Mouse (Mus musculus): Measurements from ENCODE around the gene Actrt2. TPM values are rescaled to one million over a fixed set of nuclear protein-coding genes. Genes with fewer than 3 reads are reported as not detected.
A peak's percentile ranks its signal among the peaks of the same experiment; 100 is the strongest.

Gene Actrt2
- polyA plus RNA-seq, 1 experiment from 2014 or later, result not detected

- WGBS, result 77% methylated on average over 6 of the region's 6 CpGs
- no peak overlapping the region for H3K27ac ChIP-seq (replicated peaks in 1 of 2; ENCODE audit: control insufficient read depth in 1 of 2, insufficient read depth in 1 of 2, low read depth in 2 of 2, low read length in 2 of 2)
- no peak for ATAC-seq (ENCODE audit: insufficient number of reproducible peaks, insufficient read depth, low FRiP score, low read depth)
- no peak overlapping the region for H3K4me3 ChIP-seq (ENCODE audit: control insufficient read depth in 1 of 2, insufficient read depth in 1 of 2, low read depth in 1 of 2, low read length in 2 of 2)
- no peaks in the 10 kb centered on the region for H3K36me3 ChIP-seq (ENCODE audit: control insufficient read depth, insufficient read depth, low read length)
- H3K27me3 ChIP-seq (ENCODE audit: control insufficient read depth, insufficient read depth, low read length), result peaks cover 3% of the 10 kb centered on the region; the same call in 1 of the 2 replicates
- no peaks in the 10 kb centered on the region for H3K9me3 ChIP-seq (ENCODE audit: control insufficient read depth, low read length)
- no peak overlapping the region for H3K9ac ChIP-seq (ENCODE audit: low read length)
- peaks cover 11 to 14% of the 10 kb centered on the region in 2 experiments for H3K4me1 ChIP-seq (ENCODE audit: control insufficient read depth in 2 of 2, insufficient read depth in 2 of 2, low read length in 2 of 2)
- H3K4me2 ChIP-seq (ENCODE audit: low read length), result no peak overlapping the region
Observed at GRCm38 (mm10) chr4:154705056-154705455, 37.4 kb upstream of the Actrt2 start.

GRCm38 (mm10) chr4:154704591-154704990, 36.9 kb upstream of the Actrt2 start:
- 80% methylated on average over 7 of the region's 7 CpGs for WGBS
- no peak overlapping the region for H3K4me3 ChIP-seq (ENCODE audit: control insufficient read depth in 1 of 2, insufficient read depth in 1 of 2, low read depth in 1 of 2, low read length in 2 of 2)
- no peak overlapping the region for H3K27ac ChIP-seq (replicated peaks in 1 of 2; ENCODE audit: control insufficient read depth in 1 of 2, insufficient read depth in 1 of 2, low read depth in 2 of 2, low read length in 2 of 2)
- no peaks in the 10 kb centered on the region for H3K36me3 ChIP-seq (ENCODE audit: control insufficient read depth, insufficient read depth, low read length)
- H3K27me3 ChIP-seq (ENCODE audit: control insufficient read depth, insufficient read depth, low read length), result peaks cover 3% of the 10 kb centered on the region; the same call in 1 of the 2 replicates
- H3K9me3 ChIP-seq (ENCODE audit: control insufficient read depth, low read length), result no peaks in the 10 kb centered on the region
- H3K4me2 ChIP-seq (ENCODE audit: low read length), result no peak overlapping the region
- no peak for ATAC-seq (ENCODE audit: insufficient number of reproducible peaks, insufficient read depth, low FRiP score, low read depth)
- no peak overlapping the region for H3K9ac ChIP-seq (ENCODE audit: low read length)
- H3K4me1 ChIP-seq (ENCODE audit: control insufficient read depth in 2 of 2, insufficient read depth in 2 of 2, low read length in 2 of 2), result peaks cover 14 to 19% of the 10 kb centered on the region in 2 experiments

GRCm38 (mm10) chr4:154703426-154704070, 35.9 kb upstream of the Actrt2 start:
- Histone ChIP-seq H3K4me1 (ENCODE audit: control insufficient read depth in 2 of 2, insufficient read depth in 2 of 2, low read length in 2 of 2) (peaks cover 18 to 26% of the 10 kb centered on the region in 2 experiments), H3K4me2 (ENCODE audit: low read length) (no peak overlapping the region), H3K9me3 (ENCODE audit: control insufficient read depth, low read length) (no peaks in the 10 kb centered on the region), H3K36me3 (ENCODE audit: control insufficient read depth, insufficient read depth, low read length) (no peaks in the 10 kb centered on the region), H3K4me3 (ENCODE audit: control insufficient read depth in 1 of 2, insufficient read depth in 1 of 2, low read depth in 1 of 2, low read length in 2 of 2) (no peak overlapping the region), H3K27ac (replicated peaks in 1 of 2; ENCODE audit: control insufficient read depth in 1 of 2, insufficient read depth in 1 of 2, low read depth in 2 of 2, low read length in 2 of 2) (no peak overlapping the region), H3K9ac (ENCODE audit: low read length) (no peak overlapping the region), H3K27me3 (ENCODE audit: control insufficient read depth, insufficient read depth, low read length) (peaks cover 3% of the 10 kb centered on the region; the same call in 1 of the 2 replicates)
- 69% methylated on average over 7 of the region's 7 CpGs for WGBS
- ATAC-seq (ENCODE audit: insufficient number of reproducible peaks, insufficient read depth, low FRiP score, low read depth), result no peak

GRCm38 (mm10) chr4:154702931-154703330, 35.3 kb upstream of the Actrt2 start:
- peaks cover 18 to 26% of the 10 kb centered on the region in 2 experiments for H3K4me1 ChIP-seq (ENCODE audit: control insufficient read depth in 2 of 2, insufficient read depth in 2 of 2, low read length in 2 of 2)
- no peaks in the 10 kb centered on the region for H3K9me3 ChIP-seq (ENCODE audit: control insufficient read depth, low read length)
- H3K27ac ChIP-seq (replicated peaks in 1 of 2; ENCODE audit: control insufficient read depth in 1 of 2, insufficient read depth in 1 of 2, low read depth in 2 of 2, low read length in 2 of 2), result no peak overlapping the region
- H3K4me3 ChIP-seq (ENCODE audit: control insufficient read depth in 1 of 2, insufficient read depth in 1 of 2, low read depth in 1 of 2, low read length in 2 of 2), result no peak overlapping the region
- H3K27me3 ChIP-seq (ENCODE audit: control insufficient read depth, insufficient read depth, low read length), result peaks cover 3% of the 10 kb centered on the region; the same call in 1 of the 2 replicates
- WGBS, result 91% methylated on average over 7 of the region's 7 CpGs
- no peak overlapping the region for H3K9ac ChIP-seq (ENCODE audit: low read length)
- ATAC-seq (ENCODE audit: insufficient number of reproducible peaks, insufficient read depth, low FRiP score, low read depth), result no peak
- no peaks in the 10 kb centered on the region for H3K36me3 ChIP-seq (ENCODE audit: control insufficient read depth, insufficient read depth, low read length)
- H3K4me2 ChIP-seq (ENCODE audit: low read length), result no peak overlapping the region

GRCm38 (mm10) chr4:154702186-154702585, 34.5 kb upstream of the Actrt2 start:
- Histone ChIP-seq H3K9me3 (ENCODE audit: control insufficient read depth, low read length) (no peaks in the 10 kb centered on the region), H3K27ac (replicated peaks in 1 of 2; ENCODE audit: control insufficient read depth in 1 of 2, insufficient read depth in 1 of 2, low read depth in 2 of 2, low read length in 2 of 2) (no peak overlapping the region), H3K4me3 (ENCODE audit: control insufficient read depth in 1 of 2, insufficient read depth in 1 of 2, low read depth in 1 of 2, low read length in 2 of 2) (no peak overlapping the region), H3K4me2 (ENCODE audit: low read length) (no peak overlapping the region), H3K4me1 (ENCODE audit: control insufficient read depth in 2 of 2, insufficient read depth in 2 of 2, low read length in 2 of 2) (peaks cover 20 to 27% of the 10 kb centered on the region in 2 experiments), H3K27me3 (ENCODE audit: control insufficient read depth, insufficient read depth, low read length) (peaks cover 3% of the 10 kb centered on the region; the same call in 1 of the 2 replicates), H3K9ac (ENCODE audit: low read length) (no peak overlapping the region), H3K36me3 (ENCODE audit: control insufficient read depth, insufficient read depth, low read length) (no peaks in the 10 kb centered on the region)
- WGBS, result 77% methylated on average over 6 of the region's 6 CpGs
- ATAC-seq (ENCODE audit: insufficient number of reproducible peaks, insufficient read depth, low FRiP score, low read depth), result no peak

GRCm38 (mm10) chr4:154700921-154701412, 33.3 kb upstream of the Actrt2 start:
- peaks cover 25 to 36% of the 10 kb centered on the region in 2 experiments for H3K4me1 ChIP-seq (ENCODE audit: control insufficient read depth in 2 of 2, insufficient read depth in 2 of 2, low read length in 2 of 2)
- peak overlapping the region; percentile 28; the same call in 1 of the 2 replicates for H3K9ac ChIP-seq (ENCODE audit: low read length)
- WGBS, result 52% methylated on average over 13 of the region's 13 CpGs
- peak overlapping the region; percentile 1 to 55 for H3K27ac ChIP-seq (replicated peaks in 1 of 2; ENCODE audit: control insufficient read depth in 1 of 2, insufficient read depth in 1 of 2, low read depth in 2 of 2, low read length in 2 of 2)
- no peaks in the 10 kb centered on the region for H3K36me3 ChIP-seq (ENCODE audit: control insufficient read depth, insufficient read depth, low read length)
- peak overlapping the region; percentile 32 for H3K4me2 ChIP-seq (ENCODE audit: low read length)
- H3K9me3 ChIP-seq (ENCODE audit: control insufficient read depth, low read length), result no peaks in the 10 kb centered on the region
- no peak; the same call in 1 of the 2 replicates for ATAC-seq (ENCODE audit: insufficient number of reproducible peaks, insufficient read depth, low FRiP score, low read depth)
- H3K27me3 ChIP-seq (ENCODE audit: control insufficient read depth, insufficient read depth, low read length), result peaks cover 3% of the 10 kb centered on the region; the same call in 1 of the 2 replicates
- no peak overlapping the region for H3K4me3 ChIP-seq (ENCODE audit: control insufficient read depth in 1 of 2, insufficient read depth in 1 of 2, low read depth in 1 of 2, low read length in 2 of 2)

- WGBS, result 88% methylated on average over 6 of the region's 6 CpGs
- Histone ChIP-seq H3K4me2 (ENCODE audit: low read length) (no peak overlapping the region), H3K27me3 (ENCODE audit: control insufficient read depth, insufficient read depth, low read length) (peaks cover 3% of the 10 kb centered on the region; the same call in 1 of the 2 replicates), H3K4me1 (ENCODE audit: control insufficient read depth in 2 of 2, insufficient read depth in 2 of 2, low read length in 2 of 2) (peaks cover 25 to 36% of the 10 kb centered on the region in 2 experiments), H3K9ac (ENCODE audit: low read length) (no peak overlapping the region), H3K36me3 (ENCODE audit: control insufficient read depth, insufficient read depth, low read length) (no peaks in the 10 kb centered on the region), H3K4me3 (ENCODE audit: control insufficient read depth in 1 of 2, insufficient read depth in 1 of 2, low read depth in 1 of 2, low read length in 2 of 2) (no peak overlapping the region), H3K9me3 (ENCODE audit: control insufficient read depth, low read length) (no peaks in the 10 kb centered on the region), H3K27ac (replicated peaks in 1 of 2; ENCODE audit: control insufficient read depth in 1 of 2, insufficient read depth in 1 of 2, low read depth in 2 of 2, low read length in 2 of 2) (no peak overlapping the region)
- no peak for ATAC-seq (ENCODE audit: insufficient number of reproducible peaks, insufficient read depth, low FRiP score, low read depth)
Observed at GRCm38 (mm10) chr4:154700436-154700835, 32.8 kb upstream of the Actrt2 start.
